ENCODE assay signal across 16 mouse cellular contexts in genomic region chr4:100328361-100328970, GRCm38 (mm10).
"Had no signal": no experiment of that assay in that cellular context is flagged by ENCODE, and none has a peak within 500 bp of the region (broad histone marks: within the 10 kb centered on the region; RNA-seq: fewer than 3 reads in every experiment).

No protein-coding gene starts in this region.

- ATAC-seq: intestine, embryonic 15.5 days; liver, postnatal 0 days; midbrain, embryonic 15.5 days had no signal

- H3K4me1 ChIP-seq: intestine, embryonic 15.5 days; liver, embryonic 13.5 days; megakaryocyte, embryonic 14.5 days; midbrain, embryonic 15.5 days; neural tube, embryonic 12.5 days; stomach, embryonic 15.5 days had no signal

- H3K9ac ChIP-seq: intestine, embryonic 15.5 days; liver, embryonic 13.5 days; liver, postnatal 0 days; midbrain, embryonic 15.5 days; neural tube, embryonic 12.5 days; stomach, embryonic 15.5 days had no signal

- H3K4me2 ChIP-seq: intestine, embryonic 15.5 days; liver, embryonic 13.5 days; midbrain, embryonic 11.5 days; midbrain, embryonic 15.5 days; neural tube, embryonic 12.5 days; stomach, embryonic 15.5 days had no signal

- H3K27ac ChIP-seq: intestine, embryonic 15.5 days; left cerebral cortex, adult 2 months; limb, embryonic 10.5 days; liver, embryonic 13.5 days; macrophage; midbrain, embryonic 15.5 days; neural tube, embryonic 12.5 days; stomach, embryonic 15.5 days had no signal

- DNase-seq: kidney, adult 18-20 months; kidney, postnatal 10 days; kidney, postnatal 4 days; liver, embryonic 13.5 days; liver, postnatal 0 days; right cerebral cortex, postnatal 14 days; thymus, postnatal 36 days had no signal

- H3K9me3 ChIP-seq: intestine, embryonic 15.5 days; limb, embryonic 10.5 days; liver, embryonic 13.5 days; midbrain, embryonic 15.5 days; neural tube, embryonic 12.5 days; stomach, embryonic 15.5 days had no signal

- H3K27me3 ChIP-seq: intestine, embryonic 15.5 days; liver, embryonic 13.5 days; megakaryocyte, embryonic 14.5 days; midbrain, embryonic 15.5 days; neural tube, embryonic 12.5 days; stomach, embryonic 15.5 days had no signal

- H3K4me3 ChIP-seq: intestine, embryonic 15.5 days; left cerebral cortex, adult 2 months; limb, embryonic 10.5 days; liver, embryonic 13.5 days; megakaryocyte, embryonic 14.5 days; midbrain, embryonic 15.5 days; neural tube, embryonic 12.5 days; stomach, embryonic 15.5 days had no signal

- H3K36me3 ChIP-seq: intestine, embryonic 15.5 days; limb, embryonic 10.5 days; liver, embryonic 13.5 days; midbrain, embryonic 15.5 days; neural tube, embryonic 12.5 days; stomach, embryonic 15.5 days had no signal
